Mouse (Mus musculus) T-helper 2 cell (primary cell): Measurements from ENCODE around the gene Nutf2-ps1.

Source experiments
- in situ Hi-C: fragments of 300-600 bp; cut with MboI, MseI; formaldehyde crosslinking; loops from one replicate; pipeline ENCODE4 v1.15.1; 2025; ENCODE audit warnings: high pct_unique_total_duplicates

The Nutf2-ps1 gene

GRCm38 (mm10) chr19:53571501-53572428 is 17.1 kb downstream of the Nutf2-ps1 start:
- in situ Hi-C loops: no loop called here

- in situ Hi-C loops: no loop called here
Observed at GRCm38 (mm10) chr19:53571056-53571455, 17.8 kb downstream of the Nutf2-ps1 start.

- in situ Hi-C loops: loop anchor here (10.0 kb wide), 1 partner anchor 144 kb away; no protein-coding TSS in a partner anchor
Observed at GRCm38 (mm10) chr19:53568553-53568952, 20.3 kb downstream of the Nutf2-ps1 start.

GRCm38 (mm10) chr19:53567864-53568263 is 21.0 kb downstream of the Nutf2-ps1 start:
- in situ Hi-C loops: loop anchor here (10.0 kb wide), 1 partner anchor 143 kb away; no protein-coding TSS in a partner anchor

GRCm38 (mm10) chr19:53565565-53566277 is 23.1 kb downstream of the Nutf2-ps1 start:
- in situ Hi-C loops: loop anchor here (10.0 kb wide), 1 partner anchor 141 kb away; no protein-coding TSS in a partner anchor

DNA sequence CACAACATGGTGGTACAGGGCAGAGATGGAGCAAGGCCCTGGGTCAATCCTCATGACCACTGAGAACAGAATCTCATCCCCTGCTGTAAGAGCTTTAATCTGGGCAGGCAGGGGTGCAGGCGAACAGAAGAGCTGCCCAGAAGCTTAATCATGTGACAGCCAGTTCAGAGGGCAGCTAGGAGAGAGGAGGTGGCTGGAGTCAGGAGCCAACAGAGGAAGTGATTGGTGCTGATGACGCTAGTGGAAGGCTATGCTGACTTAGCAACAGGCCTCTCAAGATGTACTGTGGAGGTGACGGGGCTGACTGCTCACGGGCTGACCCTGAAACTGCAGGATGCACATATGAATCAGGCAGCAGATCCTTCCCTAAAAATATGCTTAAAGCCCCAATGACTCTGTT is 24.7 kb downstream of the Nutf2-ps1 start:
- in situ Hi-C loops: loop anchor here (10.0 kb wide), 1 partner anchor 139 kb away; no protein-coding TSS in a partner anchor

DNA sequence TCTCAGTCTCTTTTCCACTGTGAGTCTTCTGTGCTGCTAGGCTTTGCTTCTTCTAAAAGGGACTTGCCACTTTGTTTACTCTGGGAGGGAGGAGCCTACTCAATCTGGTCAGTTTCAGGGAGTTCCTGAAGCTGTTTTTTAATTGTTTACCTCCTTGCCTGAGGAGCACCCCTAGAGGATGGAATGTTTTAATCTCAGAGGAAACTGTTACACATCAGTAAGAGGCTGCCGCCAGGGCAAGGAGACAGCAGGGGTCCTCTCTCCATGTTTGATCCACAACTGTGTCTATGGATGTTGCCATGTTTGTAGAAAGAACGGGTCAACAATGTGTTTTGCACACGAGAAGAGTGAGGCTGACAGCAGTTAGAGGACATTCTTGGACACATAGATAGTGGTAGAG is 28.4 kb downstream of the Nutf2-ps1 start:
- in situ Hi-C loops: loop anchor here (10.0 kb wide), 1 partner anchor 136 kb away; no protein-coding TSS in a partner anchor

- in situ Hi-C loops: no loop called here
Observed at GRCm38 (mm10) chr19:53557267-53557936, 31.5 kb downstream of the Nutf2-ps1 start.

DNA sequence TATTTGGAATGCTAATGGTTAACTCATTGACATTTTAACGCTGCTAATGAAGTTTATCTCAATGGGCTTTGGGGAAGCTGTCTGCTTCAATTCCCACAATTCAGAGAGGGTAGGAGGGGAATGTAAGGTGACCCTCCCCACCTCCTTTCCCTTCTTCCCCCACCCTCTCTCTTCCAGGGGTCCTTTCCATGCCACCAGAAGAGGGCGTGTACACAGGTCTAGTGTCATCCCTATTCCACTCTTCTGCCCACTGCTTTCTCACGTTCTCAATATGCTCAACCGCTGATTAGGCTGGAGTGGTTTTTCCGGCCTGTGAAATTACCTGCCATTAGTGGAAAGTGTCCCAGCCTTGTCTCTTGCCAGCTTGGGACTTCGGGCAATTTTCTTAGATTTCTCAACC is 32.0 kb downstream of the Nutf2-ps1 start:
- in situ Hi-C loops: no loop called here

DNA sequence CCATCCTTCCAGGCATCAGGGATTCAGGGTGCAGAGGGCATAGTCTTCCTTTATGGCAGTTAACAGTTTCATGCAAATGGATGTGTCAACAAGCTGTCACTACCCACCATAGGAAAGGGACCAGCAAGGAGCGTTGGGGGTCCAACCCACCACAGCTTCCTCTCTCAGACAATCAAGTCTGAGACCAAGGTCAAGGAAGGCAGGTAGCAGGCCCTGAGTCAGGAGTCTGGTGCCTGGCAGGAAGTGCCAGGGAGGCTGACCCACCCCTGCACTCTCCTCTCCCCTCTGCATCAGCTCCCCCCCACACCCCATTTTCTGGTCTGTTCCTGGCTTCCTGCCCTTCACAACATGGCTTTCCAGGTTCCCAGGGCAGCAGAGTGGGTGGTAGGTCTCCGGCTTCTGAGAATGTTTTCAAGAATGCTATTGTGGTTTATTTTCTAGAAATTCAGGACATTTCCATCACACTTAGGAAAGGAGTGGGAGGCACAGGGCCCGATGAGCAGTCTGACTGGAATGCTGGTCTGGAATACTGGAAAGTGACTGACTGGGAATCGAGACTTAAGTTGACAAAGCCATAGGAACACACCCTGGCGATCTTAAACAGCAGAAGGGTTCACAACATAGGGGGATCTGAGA is 33.8 kb downstream of the Nutf2-ps1 start:
- in situ Hi-C loops: no loop called here

- in situ Hi-C loops: no loop called here
Observed at GRCm38 (mm10) chr19:53554402-53554801, 34.5 kb downstream of the Nutf2-ps1 start.

- in situ Hi-C loops: no loop called here
Observed at GRCm38 (mm10) chr19:53552795-53553194, 36.1 kb downstream of the Nutf2-ps1 start.

DNA sequence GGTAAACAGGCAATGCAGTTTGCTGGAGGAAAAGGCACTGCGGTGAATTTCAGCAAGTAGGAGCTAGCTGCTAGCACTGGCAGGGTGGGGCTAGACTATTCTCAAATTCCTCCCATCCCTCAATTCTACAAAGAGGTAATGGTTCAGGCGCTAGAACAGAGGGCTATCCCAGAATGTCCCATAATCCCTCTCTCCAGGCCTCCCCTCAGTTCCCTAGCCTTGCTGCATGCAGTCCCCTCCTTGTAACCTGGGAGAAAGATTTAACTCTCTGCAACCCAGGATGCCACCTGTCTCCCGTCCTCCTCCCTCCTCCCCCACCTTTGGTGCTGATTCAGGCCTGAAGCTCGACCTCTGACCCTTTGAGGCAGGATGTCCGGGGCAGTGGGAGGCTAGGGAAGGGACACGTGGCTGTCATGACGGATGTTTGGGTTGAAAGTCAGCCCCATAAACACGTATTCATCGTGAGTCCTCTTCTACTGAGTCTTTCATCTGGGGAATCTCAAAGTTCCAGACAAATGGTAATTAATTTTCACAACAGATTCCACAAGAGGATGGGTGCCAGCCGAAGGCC is 36.6 kb downstream of the Nutf2-ps1 start:
- in situ Hi-C loops: no loop called here

DNA sequence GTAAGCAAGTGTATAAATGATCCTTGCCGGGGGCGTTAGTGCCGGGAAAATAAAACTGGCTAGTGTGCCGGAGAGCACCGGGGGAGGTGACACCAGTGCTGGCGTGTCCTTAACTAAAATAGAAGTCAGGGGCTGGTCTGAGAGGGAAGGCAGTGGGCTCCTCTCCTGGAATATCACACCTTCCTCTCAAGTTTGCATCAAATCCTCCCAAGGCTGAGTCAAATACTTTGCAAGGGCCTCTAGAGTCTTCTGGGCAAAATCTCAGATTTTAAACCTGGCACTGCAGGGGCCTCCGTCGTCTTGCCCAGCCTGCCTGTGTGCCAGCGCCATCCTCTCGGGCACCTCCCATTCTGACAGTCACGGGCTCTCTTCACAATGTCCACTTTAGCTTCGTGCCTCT is 37.9 kb downstream of the Nutf2-ps1 start:
- in situ Hi-C loops: no loop called here

DNA sequence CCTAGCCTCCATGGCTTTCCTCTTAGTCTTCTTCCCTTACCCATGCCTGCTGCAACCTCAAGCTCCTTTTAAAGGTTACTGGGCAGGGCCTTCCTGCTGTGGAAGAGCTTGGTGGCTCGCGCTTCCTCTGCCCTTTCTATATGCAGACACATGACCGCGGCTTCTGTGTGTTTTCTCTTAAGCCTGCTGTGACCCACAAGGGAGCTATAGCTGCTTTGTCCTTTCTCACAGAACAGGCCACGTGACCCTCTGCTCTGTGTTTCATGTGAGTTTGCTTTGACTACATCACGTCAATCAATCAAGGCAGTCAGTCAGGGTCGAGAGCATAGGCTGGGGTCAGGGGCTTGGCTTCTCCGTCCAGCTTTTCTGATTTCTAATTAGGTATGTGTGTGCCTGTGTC is 41.3 kb downstream of the Nutf2-ps1 start:
- in situ Hi-C loops: no loop called here

GRCm38 (mm10) chr19:53544923-53545561 is 43.8 kb downstream of the Nutf2-ps1 start:
- in situ Hi-C loops: no loop called here

DNA sequence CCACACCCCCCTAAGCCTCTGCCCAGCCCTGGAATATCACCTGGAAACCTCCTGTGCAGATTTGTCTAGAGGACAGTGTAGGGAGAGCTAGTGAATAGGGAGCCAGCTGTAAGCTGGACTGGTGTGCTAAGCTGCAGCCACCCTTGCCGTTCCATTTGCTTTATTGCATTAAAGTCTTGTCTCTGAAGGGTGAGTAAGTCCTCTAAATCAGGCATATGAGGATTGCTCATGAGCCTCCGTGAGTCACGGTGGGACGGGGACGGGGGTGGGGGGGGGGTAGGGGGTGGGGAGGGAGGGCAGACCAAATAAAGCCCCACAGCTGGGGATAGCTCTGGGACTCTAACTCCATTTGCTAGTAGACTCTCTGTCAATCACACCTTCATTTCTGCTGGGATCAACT is 45.3 kb downstream of the Nutf2-ps1 start:
- in situ Hi-C loops: no loop called here

- in situ Hi-C loops: loop anchor here (5.0 kb wide), 2 partner anchors 117 to 147 kb away; partner anchors contain the start of gene Smndc1
Observed at GRCm38 (mm10) chr19:53539296-53539695, 49.6 kb downstream of the Nutf2-ps1 start.

DNA sequence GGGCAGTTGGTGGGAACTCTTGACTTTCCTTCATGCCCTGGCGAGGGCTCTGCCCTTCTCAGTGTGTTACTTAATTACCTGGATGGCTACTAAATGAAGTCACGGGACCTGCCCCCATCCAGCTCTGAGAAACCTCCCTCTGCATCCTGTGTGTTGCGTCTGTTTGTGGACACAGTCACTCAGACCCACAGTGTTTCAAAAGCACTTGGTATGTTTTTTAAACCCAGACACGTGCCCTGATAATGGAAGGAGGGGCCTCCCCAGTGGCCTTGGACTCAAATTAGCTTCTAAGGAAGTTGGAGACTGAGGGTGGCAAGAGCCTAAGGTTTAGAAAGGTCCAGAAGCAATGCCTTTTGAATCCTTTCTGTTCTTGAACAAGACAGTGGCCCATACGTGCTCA is 50.1 kb downstream of the Nutf2-ps1 start:
- in situ Hi-C loops: loop anchor here (5.0 kb wide), 2 partner anchors 116 to 146 kb away; partner anchors contain the start of gene Smndc1
